8 mouse cellular contexts compared by ENCODE assay signal in the genomic region with DNA sequence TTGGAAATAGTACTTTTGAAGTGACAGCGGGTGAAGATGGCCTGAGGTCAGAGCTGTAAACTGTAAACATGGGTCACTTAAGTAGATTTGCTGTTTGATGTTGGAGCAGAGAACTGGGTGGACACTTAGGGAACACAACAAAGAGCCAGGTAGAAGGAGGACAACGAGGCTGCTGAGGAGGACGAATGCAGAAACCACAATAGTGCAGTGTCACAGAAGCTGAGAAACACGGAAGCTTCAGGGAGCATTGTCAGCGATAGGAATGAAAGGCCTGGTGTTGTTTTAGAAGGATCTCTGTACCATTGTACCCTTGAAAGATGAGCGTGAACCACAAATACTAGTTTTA. TPM values are rescaled to one million over a fixed set of nuclear protein-coding genes. Genes with fewer than 3 reads are reported as not detected.
DNase-seq lines count a peak whose midpoint lies in the region; ATAC-seq and TF ChIP-seq lines count a peak whose summit lies in the region.

No protein-coding gene starts in this region.

- no peak for TF ChIP-seq POLR2A in cerebellum, adult 2 months (IDR thresholded peaks at IDR 0.05; ENCODE audit: borderline replicate concordance, insufficient read depth, low read length)

- H3K9me3 ChIP-seq in forebrain, embryonic 12.5 days = no peaks in the 10 kb centered on the region
- no peaks in the 10 kb centered on the region for H3K9me3 ChIP-seq in liver, embryonic 12.5 days (replicated peaks)
- no peaks in the 10 kb centered on the region for H3K9me3 ChIP-seq in stomach, embryonic 16.5 days (replicated peaks; ENCODE audit: control insufficient read depth, low read length)

- peak overlapping the region; percentile 89 for H3K9ac ChIP-seq in forebrain, embryonic 12.5 days
- H3K9ac ChIP-seq in liver, embryonic 12.5 days = peak overlapping the region; percentile 89
- H3K9ac ChIP-seq in stomach, embryonic 16.5 days (ENCODE audit: low read length) = peak overlapping the region; percentile 91

- no peaks in the 10 kb centered on the region; the same call in 1 of the 2 replicates for H3K4me1 ChIP-seq in cerebellum, adult 2 months (ENCODE audit: control insufficient read depth, insufficient read depth, low read length)
- peaks cover 24% of the 10 kb centered on the region for H3K4me1 ChIP-seq in forebrain, embryonic 12.5 days
- H3K4me1 ChIP-seq in liver, embryonic 12.5 days = peaks cover 49% of the 10 kb centered on the region
- H3K4me1 ChIP-seq in stomach, embryonic 16.5 days (ENCODE audit: control insufficient read depth, insufficient read depth, low read length) = peaks cover 20% of the 10 kb centered on the region

- peak overlapping the region; percentile 82 for H3ac ChIP-seq in C2C12 (ENCODE audit: control insufficient read depth, insufficient read length, low read depth)

- H3K36me3 ChIP-seq in C2C12 (ENCODE audit: control insufficient read depth, insufficient read depth) = peaks cover 14% of the 10 kb centered on the region
- peaks cover 6% of the 10 kb centered on the region; the same call in 1 of the 2 replicates for H3K36me3 ChIP-seq in forebrain, embryonic 12.5 days (replicated peaks)
- peaks cover 17% of the 10 kb centered on the region; the same call in 1 of the 2 replicates for H3K36me3 ChIP-seq in liver, embryonic 12.5 days
- no peaks in the 10 kb centered on the region for H3K36me3 ChIP-seq in stomach, embryonic 16.5 days (ENCODE audit: control insufficient read depth, insufficient read depth, low read length)

- H3K4me2 ChIP-seq in forebrain, embryonic 12.5 days = peak overlapping the region; percentile 87
- peak overlapping the region; percentile 88 for H3K4me2 ChIP-seq in liver, embryonic 12.5 days
- H3K4me2 ChIP-seq in stomach, embryonic 16.5 days (ENCODE audit: low read depth, low read length) = peak overlapping the region; percentile 70

- H3K4me3 ChIP-seq in cerebellum, adult 2 months (replicated peaks; ENCODE audit: insufficient read depth, low read depth, low read length) = peak overlapping the region; percentile 97
- peak overlapping the region; percentile 75 for H3K4me3 ChIP-seq in C2C12 (ENCODE audit: insufficient read depth, poor library complexity, severe bottlenecking)
- peak overlapping the region; percentile 93 for H3K4me3 ChIP-seq in forebrain, embryonic 12.5 days (replicated peaks)
- H3K4me3 ChIP-seq in liver, embryonic 12.5 days = peak overlapping the region; percentile 87
- peak overlapping the region; percentile 95 for H3K4me3 ChIP-seq in stomach, embryonic 16.5 days (replicated peaks; ENCODE audit: low read length)

- H3K27ac ChIP-seq in cerebellum, adult 2 months (ENCODE audit: insufficient read depth, low read length) = no peak overlapping the region
- H3K27ac ChIP-seq in forebrain, embryonic 12.5 days = peak overlapping the region; percentile 95
- H3K27ac ChIP-seq in liver, embryonic 12.5 days = peak overlapping the region; percentile 95
- H3K27ac ChIP-seq in stomach, embryonic 16.5 days (ENCODE audit: low read length) = peak overlapping the region; percentile 98

- DNase-seq in cerebellum, adult 2 months = no peak
- DNase-seq in cerebellum, postnatal 4 days (ENCODE audit: low spot score in 2 of 2) = no peak
- no peak for DNase-seq in urinary bladder, postnatal 10 days (ENCODE audit: low spot score)
- DNase-seq in kidney, postnatal 36 days = no peak

- 17% methylated on average over 6 of the region's 6 CpGs for WGBS in cerebellum, adult 2 months
- WGBS in forebrain, embryonic 12.5 days = 45% methylated on average over 6 of the region's 6 CpGs
- 8% methylated on average over 6 of the region's 6 CpGs for WGBS in liver, embryonic 12.5 days (ENCODE audit: insufficient replicate concordance)
- WGBS in stomach, embryonic 16.5 days = 18% methylated on average over 6 of the region's 6 CpGs

- no peaks in the 10 kb centered on the region for H3K27me3 ChIP-seq in cerebellum, adult 2 months (ENCODE audit: control insufficient read depth, insufficient read depth, low read length)
- no peaks in the 10 kb centered on the region for H3K27me3 ChIP-seq in C2C12 (ENCODE audit: control insufficient read depth, insufficient read depth, insufficient read length)
- H3K27me3 ChIP-seq in forebrain, embryonic 12.5 days = no peaks in the 10 kb centered on the region
- no peaks in the 10 kb centered on the region for H3K27me3 ChIP-seq in liver, embryonic 12.5 days (replicated peaks)
- H3K27me3 ChIP-seq in stomach, embryonic 16.5 days (ENCODE audit: control insufficient read depth, insufficient read depth, low read length) = no peaks in the 10 kb centered on the region

- H3K79me3 ChIP-seq in C2C12 (ENCODE audit: low read depth) = peaks cover 48% of the 10 kb centered on the region

- ATAC-seq in forebrain, embryonic 12.5 days (ENCODE audit: low FRiP score) = no peak
- no peak for ATAC-seq in liver, embryonic 12.5 days
- ATAC-seq in stomach, embryonic 16.5 days (ENCODE audit: insufficient read depth, low FRiP score) = no peak

- TF ChIP-seq CTCF in cerebellum, adult 2 months (IDR thresholded peaks at IDR 0.05; ENCODE audit: borderline replicate concordance, insufficient read depth, low read depth, low read length) = no peak
- TF ChIP-seq CTCF in C2C12 (IDR thresholded peaks at IDR 0.05; ENCODE audit: control insufficient read depth, insufficient read depth, insufficient read length) = no peak

- H3K79me2 ChIP-seq in C2C12 (ENCODE audit: control insufficient read depth, insufficient read depth) = peaks cover 59% of the 10 kb centered on the region

TF ChIP-seq in C2C12, 6 proteins besides CTCF, POLR2A, EP300 and RAD21:
- TF ChIP-seq MYOG (IDR thresholded peaks at IDR 0.05; ENCODE audit: control insufficient read depth, extremely low read depth, insufficient read length) (no peak), USF1 (IDR thresholded peaks at IDR 0.05; ENCODE audit: low read depth) (no peak), MAX (IDR thresholded peaks at IDR 0.05) (no peak), MYOD1 (IDR thresholded peaks at IDR 0.05; ENCODE audit: control insufficient read depth, insufficient read length, low read depth) (no peak), CEBPB (IDR thresholded peaks at IDR 0.05; ENCODE audit: low read depth) (no peak), FOSL1 (IDR thresholded peaks at IDR 0.05; ENCODE audit: insufficient read depth, low read length, poor library complexity, severe bottlenecking) (no peak)
TF ChIP-seq in C2C12: peak in this region for 0.

RNA-seq across cellular contexts. Expression of a gene that starts 1.1 kb away (rescaled TPM):
- polyA plus RNA-seq in cerebellum, adult 2 months (2012; rRNA removed) = 45.5 and 46.6 TPM in 2 replicates
- 36.6 TPM for polyA plus RNA-seq in C2C12 (2012; fragmentation: generic; extraction: Trizol)
- polyA plus RNA-seq in forebrain, embryonic 12.5 days (2016; fragmentation: Nextera tagmentation; extraction: Ambion mirVana) = 67.4 and 69.0 TPM in 2 replicates
- 32.2 and 33.0 TPM in 2 replicates for polyA plus RNA-seq in liver, embryonic 12.5 days (2016; fragmentation: Nextera tagmentation; extraction: Ambion mirVana)
- polyA plus RNA-seq in stomach, embryonic 16.5 days (2015; fragmentation: Nextera tagmentation; extraction: Ambion mirVana) = 76.9 and 86.4 TPM in 2 replicates

RNA-seq across cellular contexts. Expression of a gene that starts 58.0 kb away (rescaled TPM):
- 159 and 191 TPM in 2 replicates for polyA plus RNA-seq in cerebellum, adult 2 months (2012; rRNA removed)
- polyA plus RNA-seq in C2C12 (2012; fragmentation: generic; extraction: Trizol) = 25.8 TPM
- 300 and 313 TPM in 2 replicates for polyA plus RNA-seq in forebrain, embryonic 12.5 days (2016; fragmentation: Nextera tagmentation; extraction: Ambion mirVana)
- polyA plus RNA-seq in liver, embryonic 12.5 days (2016; fragmentation: Nextera tagmentation; extraction: Ambion mirVana) = 163 and 166 TPM in 2 replicates
- 200 and 201 TPM in 2 replicates for polyA plus RNA-seq in stomach, embryonic 16.5 days (2015; fragmentation: Nextera tagmentation; extraction: Ambion mirVana)
